Mouse (Mus musculus): ENCODE measurements at regions not wholly inside any gene's neighbourhood (a gene's known extent, or its start where the extent isn't known, plus 50 kb on each side); places are given as distances from the start of the nearest gene placed in this dataset.

DNA sequence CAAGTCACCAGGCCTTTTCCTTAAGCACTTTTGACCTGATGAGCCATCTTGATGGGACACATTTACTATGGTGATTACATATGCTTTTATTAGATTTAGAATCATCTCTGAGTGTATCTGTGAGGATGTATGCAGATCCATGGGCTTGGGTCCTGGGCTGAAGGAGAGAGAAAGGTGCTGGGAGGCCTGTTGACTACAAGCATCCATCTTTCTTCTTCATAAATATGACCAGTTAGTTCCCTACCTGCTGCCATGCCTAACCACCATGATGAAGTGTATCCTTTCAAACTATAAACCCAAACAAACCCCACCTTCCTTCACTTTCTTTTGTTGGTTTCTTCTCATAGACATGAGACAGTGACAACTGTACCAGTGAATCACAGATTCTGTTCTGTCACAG is 492.2 kb upstream of the Klf4 start:
- H3K4me3 ChIP-seq (ENCODE audit: inconsistent target) = no peak overlapping the region
- no peaks in the 10 kb centered on the region for H3K79me2 ChIP-seq (ENCODE audit: inconsistent target)
- H3K27ac ChIP-seq = no peak overlapping the region

DNA sequence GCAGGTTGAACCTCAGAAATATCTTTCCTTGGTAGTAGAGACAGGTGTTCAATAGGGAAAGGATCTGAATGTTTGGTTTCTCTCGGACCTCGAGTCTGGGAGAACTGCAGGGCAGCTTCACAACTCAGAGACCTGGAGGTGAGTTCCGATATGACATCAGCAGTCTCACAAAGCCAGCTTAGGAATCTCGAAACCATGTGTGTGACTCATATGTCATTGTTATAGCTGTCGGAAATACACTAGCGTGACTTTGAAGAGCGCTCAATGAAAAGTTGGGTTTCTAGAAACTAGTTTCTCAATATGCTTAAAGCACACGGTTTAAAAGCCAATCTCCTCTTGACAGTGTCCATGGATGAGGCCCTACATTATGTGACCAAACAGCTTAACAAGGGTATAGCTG is 485.9 kb upstream of the Klf4 start:
- Histone ChIP-seq H3K36me3 (ENCODE audit: inconsistent target) (no peaks in the 10 kb centered on the region), H3K27ac (no peak overlapping the region), H3K79me2 (ENCODE audit: inconsistent target) (no peaks in the 10 kb centered on the region), H3K4me3 (ENCODE audit: inconsistent target) (no peak overlapping the region)
- WGBS (ENCODE audit: missing documents) = 93% methylated on average over 8 of the region's 8 CpGs

More for the DNA sequence above, 492.2 kb upstream of the Klf4 start:
- H3K36me3 ChIP-seq (ENCODE audit: inconsistent target) = no peaks in the 10 kb centered on the region

DNA sequence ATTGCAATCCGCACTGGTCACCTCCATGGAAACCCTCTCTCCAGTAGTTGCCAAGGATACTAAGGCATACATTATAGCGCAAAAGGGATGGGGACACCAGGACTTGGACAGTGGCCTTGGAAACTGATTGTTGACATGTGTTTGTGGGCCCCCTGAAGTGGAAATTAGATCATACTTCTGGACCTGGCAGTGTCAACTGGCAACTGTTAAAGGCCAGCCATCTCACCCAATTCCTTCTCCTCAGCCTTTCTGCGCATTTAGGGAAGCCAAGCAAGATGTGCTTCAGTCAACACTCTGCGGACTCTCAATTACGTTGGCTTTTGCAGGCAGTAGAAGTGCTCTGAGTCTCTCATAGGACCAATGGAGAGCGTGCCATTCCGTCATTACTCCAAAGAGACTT is 483.2 kb upstream of the Klf4 start:
- H3K79me2 ChIP-seq (ENCODE audit: inconsistent target) = no peaks in the 10 kb centered on the region
- H3K27ac ChIP-seq = no peak overlapping the region
- WGBS (ENCODE audit: missing documents) = 89% methylated on average over 7 of the region's 7 CpGs
- no peak overlapping the region for H3K4me3 ChIP-seq (ENCODE audit: inconsistent target)
- H3K36me3 ChIP-seq (ENCODE audit: inconsistent target) = no peaks in the 10 kb centered on the region

DNA sequence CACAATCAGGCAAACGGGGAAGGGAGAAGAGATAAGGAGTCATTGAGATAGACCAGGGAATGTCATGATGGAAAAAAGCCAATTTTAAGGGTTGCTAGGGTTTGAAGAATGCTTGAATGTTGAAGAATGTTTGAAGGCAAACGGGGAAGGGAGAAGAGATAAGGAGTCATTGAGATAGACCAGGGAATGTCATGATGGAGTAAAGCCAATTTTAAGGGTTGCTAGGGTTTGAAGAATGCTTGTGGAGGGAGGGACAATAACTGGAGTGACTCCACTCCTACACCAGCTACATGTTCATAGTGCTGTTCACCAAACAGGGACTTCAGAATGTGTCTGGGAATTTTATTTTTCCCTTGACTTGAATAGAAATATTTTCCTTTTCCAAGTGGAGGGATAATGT is 476.0 kb upstream of the Klf4 start:
- WGBS (ENCODE audit: missing documents) = 96% methylated on average over 2 of the region's 2 CpGs
- H3K36me3 ChIP-seq (ENCODE audit: inconsistent target) = no peaks in the 10 kb centered on the region
- H3K79me2 ChIP-seq (ENCODE audit: inconsistent target) = no peaks in the 10 kb centered on the region
- no peak overlapping the region for H3K27ac ChIP-seq
- no peak overlapping the region for H3K4me3 ChIP-seq (ENCODE audit: inconsistent target)

DNA sequence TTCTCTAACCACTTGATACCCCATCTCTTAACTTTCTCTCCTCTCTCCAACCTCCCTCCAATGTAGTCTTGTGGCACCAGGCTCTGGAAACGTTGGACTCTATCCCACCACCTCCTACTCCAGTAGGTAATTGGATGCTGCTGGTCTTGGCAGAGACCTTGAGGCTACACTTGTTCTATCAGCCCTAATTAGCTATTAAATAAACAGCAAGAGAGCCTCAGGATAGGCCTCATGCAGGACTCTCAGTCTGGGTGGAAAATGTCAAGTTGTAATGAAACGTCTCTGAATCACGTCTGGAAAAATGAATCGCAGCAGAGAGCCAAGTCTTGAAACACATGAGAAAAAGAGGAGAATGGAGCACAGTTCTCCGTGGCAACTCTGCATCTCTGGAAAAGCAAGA is 472.0 kb upstream of the Klf4 start:
- H3K4me3 ChIP-seq (ENCODE audit: inconsistent target) = no peak overlapping the region
- WGBS (ENCODE audit: missing documents) = 94% methylated on average over 5 of the region's 5 CpGs
- H3K79me2 ChIP-seq (ENCODE audit: inconsistent target) = no peaks in the 10 kb centered on the region

DNA sequence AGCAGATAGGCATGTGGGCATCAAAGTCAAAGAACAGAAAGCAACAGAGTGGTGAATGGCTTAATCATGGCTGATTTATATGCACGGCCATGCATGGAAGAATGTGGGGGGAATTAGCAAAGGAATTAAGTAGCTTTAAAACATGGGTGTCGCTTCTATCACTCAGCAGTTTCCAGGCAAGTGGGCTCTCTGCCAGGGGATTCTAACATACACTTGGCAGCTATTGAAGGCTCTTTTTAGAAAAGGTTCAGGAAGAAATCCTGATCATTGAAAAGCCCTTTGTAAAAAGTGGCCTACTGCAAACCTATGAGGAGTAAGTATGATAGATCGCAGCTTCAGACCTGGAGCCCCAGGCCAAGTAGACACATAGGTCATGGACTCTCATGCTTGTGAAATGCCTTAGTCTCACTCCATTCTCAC is 469.1 kb upstream of the Klf4 start:
- H3K79me2 ChIP-seq (ENCODE audit: inconsistent target) = no peaks in the 10 kb centered on the region
- no peaks in the 10 kb centered on the region for H3K36me3 ChIP-seq (ENCODE audit: inconsistent target)
- WGBS (ENCODE audit: missing documents) = 98% methylated on average over 3 of the region's 3 CpGs
- H3K4me3 ChIP-seq (ENCODE audit: inconsistent target) = no peak overlapping the region
- no peak overlapping the region for H3K27ac ChIP-seq

More for the DNA sequence above, 472.0 kb upstream of the Klf4 start:
- Histone ChIP-seq H3K27ac (no peak overlapping the region), H3K36me3 (ENCODE audit: inconsistent target) (no peaks in the 10 kb centered on the region)

DNA sequence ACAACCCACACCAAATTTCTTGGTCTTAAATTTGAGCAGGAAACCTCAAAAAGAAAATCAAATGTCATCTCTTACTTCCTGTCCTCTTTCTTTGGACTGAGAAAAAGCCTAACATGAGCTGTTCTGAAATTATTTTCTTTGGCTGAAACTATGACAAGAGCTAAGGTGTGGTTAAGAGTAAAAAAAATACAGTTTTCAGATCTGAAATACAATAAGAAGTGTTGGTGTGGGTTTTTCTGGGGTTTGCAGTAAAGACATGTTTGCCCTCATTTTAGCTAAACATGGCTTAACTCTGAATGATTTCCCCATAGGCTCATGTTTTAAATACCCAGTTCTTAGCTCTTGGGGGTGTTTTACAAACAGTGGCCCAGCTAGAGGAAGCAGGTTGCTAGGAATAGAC is 451.8 kb upstream of the Klf4 start:
- H3K36me3 ChIP-seq (ENCODE audit: inconsistent target) = no peaks in the 10 kb centered on the region
- H3K79me2 ChIP-seq (ENCODE audit: inconsistent target) = no peaks in the 10 kb centered on the region
- no peak overlapping the region for H3K27ac ChIP-seq
- H3K4me3 ChIP-seq (ENCODE audit: inconsistent target) = no peak overlapping the region

DNA sequence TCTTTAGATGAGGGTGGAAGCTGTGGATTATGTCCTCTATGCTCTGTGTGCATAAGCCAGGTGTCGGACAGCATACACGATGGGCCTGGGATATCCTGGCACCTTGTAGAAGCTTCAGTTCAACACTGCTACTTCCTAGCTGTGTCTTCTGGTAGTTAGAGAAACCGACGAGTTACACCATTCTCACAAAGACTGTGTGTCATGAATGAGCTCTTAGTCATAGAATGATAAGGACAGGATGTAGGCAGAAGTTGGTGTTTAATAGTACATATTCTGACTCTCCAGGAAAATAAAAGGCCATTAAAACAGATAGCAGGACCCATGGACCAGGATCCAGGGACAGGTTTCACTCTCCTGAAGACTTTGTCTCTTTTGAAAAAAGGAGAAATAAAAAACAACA is 446.3 kb upstream of the Klf4 start:
- WGBS (ENCODE audit: missing documents) = 93% methylated on average over 4 of the region's 4 CpGs
- no peak overlapping the region for H3K4me3 ChIP-seq (ENCODE audit: inconsistent target)
- H3K27ac ChIP-seq = no peak overlapping the region
- H3K36me3 ChIP-seq (ENCODE audit: inconsistent target) = no peaks in the 10 kb centered on the region
- H3K79me2 ChIP-seq (ENCODE audit: inconsistent target) = no peaks in the 10 kb centered on the region

DNA sequence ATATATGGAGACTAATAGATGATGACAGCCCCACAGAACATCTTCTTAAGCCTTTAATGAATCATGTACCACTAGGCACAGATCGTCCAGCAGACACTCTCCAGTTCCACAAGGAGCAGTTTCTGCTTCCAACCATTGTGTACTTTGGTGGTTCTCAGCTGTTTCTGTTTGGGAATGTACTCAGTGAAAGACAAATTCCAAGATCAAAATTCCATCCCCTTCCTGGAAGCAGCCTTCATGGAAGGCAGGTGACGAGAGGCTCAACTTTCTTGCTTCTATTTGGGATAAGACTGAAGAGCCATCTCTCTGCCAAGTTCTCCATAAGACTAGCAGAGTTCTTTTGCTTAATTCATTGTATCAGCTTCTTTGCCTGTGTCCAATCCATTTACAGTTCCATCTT is 444.0 kb upstream of the Klf4 start:
- Histone ChIP-seq H3K4me3 (ENCODE audit: inconsistent target) (no peak overlapping the region), H3K79me2 (ENCODE audit: inconsistent target) (no peaks in the 10 kb centered on the region), H3K27ac (no peak overlapping the region), H3K36me3 (ENCODE audit: inconsistent target) (no peaks in the 10 kb centered on the region)
- 100% methylated on average over 2 of the region's 2 CpGs for WGBS (ENCODE audit: missing documents)

DNA sequence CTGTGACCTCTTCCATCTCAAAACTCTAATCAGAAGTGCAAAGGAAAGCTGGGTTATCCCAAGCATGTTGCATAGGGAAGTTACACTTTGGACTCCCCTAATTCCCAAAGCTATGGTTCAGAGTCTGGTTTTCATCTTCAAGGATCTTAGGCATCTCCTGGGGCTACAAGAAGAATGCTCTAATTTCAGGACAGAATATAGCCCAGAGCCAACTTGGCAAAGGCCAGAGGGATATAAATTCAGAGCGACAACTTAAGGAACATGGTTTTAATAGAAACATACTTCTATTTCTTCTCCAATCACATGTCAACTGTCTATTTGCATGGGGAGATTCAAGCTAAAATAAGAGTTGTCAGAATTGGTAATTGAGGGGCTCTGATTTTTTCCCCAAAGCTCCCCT is 441.4 kb upstream of the Klf4 start:
- Histone ChIP-seq H3K36me3 (ENCODE audit: inconsistent target) (no peaks in the 10 kb centered on the region), H3K4me3 (ENCODE audit: inconsistent target) (no peak overlapping the region), H3K27ac (no peak overlapping the region), H3K79me2 (ENCODE audit: inconsistent target) (no peaks in the 10 kb centered on the region)
- WGBS (ENCODE audit: missing documents) = 100% methylated on average over 1 of the region's 1 CpGs

DNA sequence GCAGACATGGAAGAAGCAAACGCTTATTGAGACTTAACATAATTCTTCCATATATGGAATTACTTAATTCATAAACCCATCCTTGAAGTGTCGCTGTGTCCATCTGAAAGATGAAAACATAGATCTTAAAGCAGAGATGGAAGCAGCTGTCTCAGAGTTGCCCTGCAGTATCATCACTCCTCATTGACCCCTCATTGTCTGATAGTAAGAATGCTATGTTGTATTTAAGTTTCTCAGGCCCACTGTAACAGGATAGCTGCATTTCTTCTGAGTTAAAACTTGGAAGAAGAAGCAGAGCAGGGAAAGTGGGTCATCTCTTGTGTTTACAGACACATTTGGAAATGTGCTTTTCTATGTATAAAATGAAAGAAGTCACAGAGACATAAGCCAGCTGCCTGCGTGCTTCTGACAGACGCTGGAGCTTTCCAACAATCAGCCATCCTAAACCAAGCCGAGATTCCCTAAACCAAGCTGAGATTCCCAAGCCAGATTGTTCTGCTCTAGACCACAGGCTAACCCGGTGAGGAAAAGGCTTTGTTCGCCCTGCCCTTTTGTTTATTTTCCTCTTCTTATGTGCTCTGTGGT is 440.1 kb upstream of the Klf4 start:
- no peak overlapping the region for H3K4me3 ChIP-seq (ENCODE audit: inconsistent target)
- H3K79me2 ChIP-seq (ENCODE audit: inconsistent target) = no peaks in the 10 kb centered on the region
- H3K36me3 ChIP-seq (ENCODE audit: inconsistent target) = no peaks in the 10 kb centered on the region
- no peak overlapping the region for H3K27ac ChIP-seq
- 92% methylated on average over 7 of the region's 7 CpGs for WGBS (ENCODE audit: missing documents)

DNA sequence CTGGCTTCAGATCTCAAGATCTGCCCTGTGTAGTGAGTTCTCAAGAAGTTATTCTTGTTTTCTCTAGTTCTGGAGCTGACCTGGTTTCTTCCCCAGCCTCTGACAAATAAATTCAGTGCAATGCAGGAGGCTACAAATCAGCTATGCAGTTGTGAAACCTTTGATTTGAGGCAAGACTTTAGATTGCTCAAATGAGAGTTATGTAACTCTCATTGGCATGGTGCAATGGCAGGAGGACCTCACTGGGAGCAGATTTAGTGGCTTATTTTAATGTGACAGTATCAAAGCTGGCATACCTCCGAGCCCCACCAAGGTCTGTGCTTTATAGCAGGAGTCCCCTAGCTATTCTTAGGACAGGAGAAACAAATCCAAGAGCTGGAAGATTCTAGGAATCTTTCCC is 427.8 kb upstream of the Klf4 start:
- Histone ChIP-seq H3K27ac (no peak overlapping the region), H3K79me2 (ENCODE audit: inconsistent target) (no peaks in the 10 kb centered on the region), H3K36me3 (ENCODE audit: inconsistent target) (no peaks in the 10 kb centered on the region), H3K4me3 (ENCODE audit: inconsistent target) (no peak overlapping the region)
- WGBS (ENCODE audit: missing documents) = 73% methylated on average over 1 of the region's 1 CpGs

DNA sequence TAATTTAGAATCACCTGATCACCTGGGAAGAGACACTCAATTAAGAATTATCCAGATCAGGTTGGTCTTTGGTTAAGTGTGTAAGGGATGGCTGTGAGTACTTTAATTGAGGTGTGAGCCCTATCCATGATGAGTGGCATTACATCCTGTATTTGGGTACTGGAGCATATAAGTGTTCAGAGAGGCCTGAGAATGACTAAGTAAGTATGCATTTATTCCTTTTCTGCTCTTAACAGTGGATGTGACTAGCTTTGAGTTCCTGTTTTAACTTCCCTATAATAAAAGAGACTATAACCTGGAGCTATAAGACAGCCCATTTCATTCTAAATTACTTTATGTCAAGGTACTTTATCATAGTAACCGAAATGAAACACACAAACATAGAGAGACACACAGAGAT is 421.4 kb upstream of the Klf4 start:
- no peak overlapping the region for H3K4me3 ChIP-seq (ENCODE audit: inconsistent target)
- no peaks in the 10 kb centered on the region for H3K79me2 ChIP-seq (ENCODE audit: inconsistent target)
- H3K27ac ChIP-seq = no peak overlapping the region
- 89% methylated on average over 1 of the region's 1 CpGs for WGBS (ENCODE audit: missing documents)
- no peaks in the 10 kb centered on the region for H3K36me3 ChIP-seq (ENCODE audit: inconsistent target)

DNA sequence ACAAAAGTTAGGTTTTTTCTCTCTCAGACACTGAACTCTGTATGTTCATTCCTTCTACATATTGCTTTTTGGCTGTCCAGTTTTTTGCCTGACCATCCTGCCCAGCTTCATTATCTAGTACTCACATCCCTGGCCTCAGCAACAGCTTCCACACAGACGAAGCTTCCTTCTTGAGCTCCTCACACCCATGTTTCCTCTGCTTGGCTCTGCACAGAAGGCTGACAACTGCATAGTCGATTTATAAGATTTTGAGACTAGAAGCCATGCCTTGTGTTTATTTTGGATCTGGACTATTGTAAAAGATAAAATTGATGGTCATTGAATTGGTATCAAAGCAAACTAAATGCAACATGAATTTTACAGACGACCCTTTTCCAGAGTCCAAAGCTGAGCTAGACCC is 420.0 kb upstream of the Klf4 start:
- 86% methylated on average over 3 of the region's 3 CpGs for WGBS (ENCODE audit: missing documents)
- H3K36me3 ChIP-seq (ENCODE audit: inconsistent target) = no peaks in the 10 kb centered on the region
- no peak overlapping the region for H3K4me3 ChIP-seq (ENCODE audit: inconsistent target)
- H3K27ac ChIP-seq = no peak overlapping the region
- no peaks in the 10 kb centered on the region for H3K79me2 ChIP-seq (ENCODE audit: inconsistent target)

DNA sequence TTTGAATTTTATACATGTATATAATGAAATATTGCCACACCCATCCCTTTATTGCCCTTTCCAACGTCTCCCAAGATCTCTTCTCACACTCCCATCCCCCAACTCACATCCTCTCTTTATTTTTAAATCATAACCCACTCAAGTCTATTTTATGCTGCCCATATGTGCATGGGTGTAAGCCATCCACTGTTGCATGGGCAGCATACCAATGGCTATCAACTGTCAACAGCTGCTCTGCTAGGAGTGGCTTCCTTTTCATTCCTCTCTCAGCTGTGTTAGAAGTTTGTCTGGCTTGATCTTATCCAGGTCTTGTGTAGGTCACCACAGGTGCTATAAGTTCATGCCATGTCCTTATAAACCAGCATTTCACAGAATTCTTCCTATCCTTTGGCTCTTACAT is 409.2 kb upstream of the Klf4 start:
- 50% methylated on average over 1 of the region's 1 CpGs for WGBS (ENCODE audit: missing documents)
- H3K4me3 ChIP-seq (ENCODE audit: inconsistent target) = no peak overlapping the region
- H3K27ac ChIP-seq = no peak overlapping the region
- H3K79me2 ChIP-seq (ENCODE audit: inconsistent target) = no peaks in the 10 kb centered on the region
- no peaks in the 10 kb centered on the region for H3K36me3 ChIP-seq (ENCODE audit: inconsistent target)

DNA sequence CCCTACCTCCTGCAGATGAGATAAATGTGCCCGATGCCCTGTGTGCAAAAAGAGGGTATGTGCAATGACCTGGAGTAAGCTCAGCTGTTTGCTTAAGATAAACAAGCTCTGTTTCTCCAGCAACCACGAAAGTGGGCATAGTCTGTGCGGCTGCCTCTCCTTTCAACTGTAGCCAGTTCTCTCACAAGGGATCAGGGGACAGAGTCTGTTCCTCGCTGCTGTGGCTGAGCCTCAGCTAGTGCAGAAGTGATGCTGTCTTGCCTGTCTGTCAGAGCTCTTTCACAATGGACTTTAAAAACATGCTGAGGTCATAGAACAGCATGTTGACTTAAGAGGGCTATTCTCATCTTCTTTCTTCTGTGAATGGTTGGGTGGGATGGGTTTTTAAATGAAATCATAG is 406.1 kb upstream of the Klf4 start:
- H3K27ac ChIP-seq = no peak overlapping the region
- no peaks in the 10 kb centered on the region for H3K79me2 ChIP-seq (ENCODE audit: inconsistent target)
- H3K36me3 ChIP-seq (ENCODE audit: inconsistent target) = no peaks in the 10 kb centered on the region
- WGBS (ENCODE audit: missing documents) = 85% methylated on average over 4 of the region's 4 CpGs
- H3K4me3 ChIP-seq (ENCODE audit: inconsistent target) = no peak overlapping the region

Measured in macrophage (primary cell).